8 mouse cellular contexts compared by ENCODE assay signal in genomic region chr11:78696777-78697752, GRCm38 (mm10). TPM values are rescaled to one million over a fixed set of nuclear protein-coding genes. Genes with fewer than 3 reads are reported as not detected.
A peak's percentile ranks its signal among the peaks of the same experiment; 100 is the strongest.
DNase-seq lines count a peak whose midpoint lies in the region; ATAC-seq and TF ChIP-seq lines count a peak whose summit lies in the region.

TSS of gene Nlk (minus strand) at chr11:78697373.

- H3K4me3 ChIP-seq in embryonic facial prominence, embryonic 13.5 days: peak within 1 kb of the TSS; percentile 79
- peak within 1 kb of the TSS; percentile 91 for H3K4me3 ChIP-seq in kidney, adult 2 months (ENCODE audit: insufficient read depth, low read depth, low read length)
- H3K4me3 ChIP-seq in limb, embryonic 12.5 days (replicated peaks): peak within 1 kb of the TSS; percentile 83
- peak within 1 kb of the TSS; percentile 83 for H3K4me3 ChIP-seq in midbrain, embryonic 15.5 days
- H3K4me3 ChIP-seq in spleen, adult 2 months (ENCODE audit: extremely low read depth, insufficient read depth, insufficient read length): peak within 1 kb of the TSS; percentile 72

- H3K36me3 ChIP-seq in embryonic facial prominence, embryonic 13.5 days: peaks cover 3% of the 10 kb centered on the region; the same call in 1 of the 2 replicates
- no peaks in the 10 kb centered on the region for H3K36me3 ChIP-seq in kidney, adult 2 months (ENCODE audit: control insufficient read depth, insufficient read depth, low read length)
- peaks cover 8% of the 10 kb centered on the region; the same call in 1 of the 2 replicates for H3K36me3 ChIP-seq in limb, embryonic 12.5 days
- H3K36me3 ChIP-seq in midbrain, embryonic 15.5 days (replicated peaks): no peaks in the 10 kb centered on the region
- no peaks in the 10 kb centered on the region for H3K36me3 ChIP-seq in spleen, adult 2 months (ENCODE audit: control insufficient read depth, insufficient read depth, low read length)

- H3K9me3 ChIP-seq in embryonic facial prominence, embryonic 13.5 days: no peaks in the 10 kb centered on the region
- H3K9me3 ChIP-seq in limb, embryonic 12.5 days: no peaks in the 10 kb centered on the region
- no peaks in the 10 kb centered on the region for H3K9me3 ChIP-seq in midbrain, embryonic 15.5 days

- TF ChIP-seq POLR2A in kidney, adult 2 months (IDR thresholded peaks at IDR 0.05; ENCODE audit: low read depth, low read length): peak; percentile 14
- peak; percentile 61; the same call in 1 of the 2 replicates for TF ChIP-seq POLR2A in spleen, adult 2 months (IDR thresholded peaks at IDR 0.05; ENCODE audit: low read depth, low read length)

- peaks cover 28% of the 10 kb centered on the region for H3K4me1 ChIP-seq in embryonic facial prominence, embryonic 13.5 days
- H3K4me1 ChIP-seq in kidney, adult 2 months (ENCODE audit: control insufficient read depth, insufficient read depth, low read length): peaks cover 3% of the 10 kb centered on the region
- H3K4me1 ChIP-seq in limb, embryonic 12.5 days (replicated peaks): peaks cover 25% of the 10 kb centered on the region
- H3K4me1 ChIP-seq in midbrain, embryonic 15.5 days: peaks cover 39% of the 10 kb centered on the region
- peaks cover 8% of the 10 kb centered on the region for H3K4me1 ChIP-seq in spleen, adult 2 months (ENCODE audit: control insufficient read depth, insufficient read depth, insufficient read length)

- H3K9ac ChIP-seq in embryonic facial prominence, embryonic 13.5 days: peak within 1 kb of the TSS; percentile 89
- peak within 1 kb of the TSS; percentile 87 for H3K9ac ChIP-seq in limb, embryonic 12.5 days (replicated peaks)
- peak within 1 kb of the TSS; percentile 88 for H3K9ac ChIP-seq in midbrain, embryonic 15.5 days

- no peak for TF ChIP-seq CTCF in kidney, adult 2 months (conservative IDR thresholded peaks at IDR 0.05; ENCODE audit: insufficient read depth, insufficient read length, low read depth, low read length)
- TF ChIP-seq CTCF in spleen, adult 2 months (IDR thresholded peaks at IDR 0.05; ENCODE audit: extremely low read depth, insufficient read depth, insufficient read length, insufficient replicate concordance): no peak

- peak; percentile 98 for DNase-seq in 3134 (ENCODE audit: extremely low read depth, insufficient read length, low spot score)
- peak; percentile 100 for DNase-seq in adrenal gland, postnatal 36 days
- peak; percentile 99 to 100 for DNase-seq in heart, adult 18-20 months
- peak; percentile 100 for DNase-seq in kidney, adult 2 months
- DNase-seq in spleen, adult 2 months (ENCODE audit: low read depth in 1 of 2, low spot score in 2 of 2): peak; percentile 98 to 99

- under 1% methylated on average over 40 of the region's 65 CpGs for WGBS in embryonic facial prominence, embryonic 13.5 days
- WGBS in kidney, adult 2 months: 1% methylated on average over 49 of the region's 65 CpGs
- WGBS in limb, embryonic 12.5 days: 1% methylated on average over 54 of the region's 65 CpGs
- 1% methylated on average over 63 of the region's 65 CpGs for WGBS in midbrain, embryonic 15.5 days
- 1% methylated on average over 65 of the region's 65 CpGs for WGBS in spleen, adult 2 months

- peak within 1 kb of the TSS; percentile 73 for H3K4me2 ChIP-seq in embryonic facial prominence, embryonic 13.5 days
- peak within 1 kb of the TSS; percentile 59 for H3K4me2 ChIP-seq in limb, embryonic 12.5 days
- H3K4me2 ChIP-seq in midbrain, embryonic 15.5 days: peak within 1 kb of the TSS; percentile 73

- H3K27me3 ChIP-seq in embryonic facial prominence, embryonic 13.5 days: no peaks in the 10 kb centered on the region
- H3K27me3 ChIP-seq in kidney, adult 2 months (replicated peaks; ENCODE audit: control insufficient read depth, insufficient read depth, low read length): no peaks in the 10 kb centered on the region
- no peaks in the 10 kb centered on the region for H3K27me3 ChIP-seq in limb, embryonic 12.5 days
- no peaks in the 10 kb centered on the region; the same call in 1 of the 2 replicates for H3K27me3 ChIP-seq in midbrain, embryonic 15.5 days (replicated peaks)
- H3K27me3 ChIP-seq in spleen, adult 2 months (ENCODE audit: control insufficient read depth, insufficient read depth, low read length): no peaks in the 10 kb centered on the region

- peak; percentile 99 for ATAC-seq in embryonic facial prominence, embryonic 13.5 days (ENCODE audit: insufficient number of reproducible peaks, insufficient read depth, low FRiP score, low TSS enrichment, low read depth)
- peak; percentile 100 for ATAC-seq in limb, embryonic 12.5 days (ENCODE audit: insufficient number of reproducible peaks, insufficient read depth, low FRiP score, low TSS enrichment, low read depth)
- peak; percentile 100 for ATAC-seq in midbrain, embryonic 15.5 days (replicated peaks)

- H3K27ac ChIP-seq in embryonic facial prominence, embryonic 13.5 days: peak within 1 kb of the TSS; percentile 85
- peak within 1 kb of the TSS; percentile 74 for H3K27ac ChIP-seq in kidney, adult 2 months (ENCODE audit: insufficient read depth, low read depth, low read length)
- H3K27ac ChIP-seq in limb, embryonic 12.5 days: peak within 1 kb of the TSS; percentile 83
- peak within 1 kb of the TSS; percentile 94 for H3K27ac ChIP-seq in midbrain, embryonic 15.5 days
- H3K27ac ChIP-seq in spleen, adult 2 months (ENCODE audit: insufficient read depth, low read length): peak within 1 kb of the TSS; percentile 51; the same call in 1 of the 2 replicates

RNA-seq across cellular contexts. Expression of gene Nlk, which starts in this region (rescaled TPM):
- 10 to 100 TPM; 48.6 to 53.6 TPM for total RNA-seq in adrenal gland, postnatal 36 days (2021)
- polyA plus RNA-seq in embryonic facial prominence, embryonic 13.5 days (2015; fragmentation: Nextera tagmentation; extraction: Ambion mirVana): 13.5 and 14.4 TPM in 2 replicates
- 10 to 100 TPM; 13.1 to 13.2 TPM for total RNA-seq in heart, adult 18-20 months (2021)
- 11.7 and 12.1 TPM in 2 replicates for polyA plus RNA-seq in kidney, adult 2 months (2012; rRNA removed)
- polyA plus RNA-seq in limb, embryonic 12.5 days (2016; fragmentation: Nextera tagmentation; extraction: Ambion mirVana): 10.8 and 11.6 TPM in 2 replicates
- polyA plus RNA-seq in midbrain, embryonic 15.5 days (2015; fragmentation: Nextera tagmentation; extraction: Ambion mirVana): 25.3 and 26.7 TPM in 2 replicates
- 13.8 and 24.0 TPM in 2 replicates for polyA plus RNA-seq in spleen, adult 2 months (2012; rRNA removed)

Comparison
In these comparisons a context has a peak if more than half of its experiments do, and no peak if none do; other contexts are left out.
1. Peak in every context shown above with its lines: DNase-seq, ATAC-seq, H3K4me3 ChIP-seq and H3K27ac ChIP-seq.